Mouse (Mus musculus) CH12.LX (cell line): ENCODE measurements around the gene Gm20517. TPM values are rescaled to one million over a fixed set of nuclear protein-coding genes. Genes with fewer than 3 reads are reported as not detected.

Source experiments
- DNase-seq: peaks from one replicate; pipeline ENCODE4 v3.0.0-alpha.2; 2013; ENCODE audit errors: extremely low read depth
- H3K27ac ChIP-seq: 2 replicates; pipeline ENCODE4 v1.5.1; 2012; ENCODE audit warnings: low read depth, mild to moderate bottlenecking, control low read depth, moderate library complexity; ENCODE audit not compliant: insufficient read depth
- H3K27me3 ChIP-seq: replicated peaks from 2 replicates; pipeline ENCODE3; 2012; ENCODE audit warnings: inconsistent platforms
- H3K36me3 ChIP-seq, 2 experiments: replicated peaks in 1 of 2; 2 replicates each; pipeline versions ENCODE3 to v1.6.1; 2012; ENCODE audit warnings: inconsistent platforms in 1 of 2, low read length in 1 of 2, mild to moderate bottlenecking in 1 of 2, mixed read lengths in 1 of 2, moderate library complexity in 1 of 2; ENCODE audit not compliant: control insufficient read depth in 1 of 2, insufficient read depth in 1 of 2
- H3K4me1 ChIP-seq, 2 experiments: 2 replicates each; pipeline ENCODE4 v1.6.1; 2012; ENCODE audit warnings: inconsistent platforms in 1 of 2, moderate library complexity in 1 of 2; ENCODE audit not compliant: insufficient read depth in 2 of 2, control insufficient read depth in 1 of 2
- H3K4me2 ChIP-seq: 2 replicates; pipeline ENCODE4 v1.6.1; 2012; ENCODE audit warnings: low read depth, mild to moderate bottlenecking, control low read depth; ENCODE audit not compliant: poor library complexity, insufficient read depth, severe bottlenecking
- H3K4me3 ChIP-seq, 3 experiments: fragments of 150-350 bp in 1 of 3; sonication (generic) in 1 of 3; replicated peaks in 1 of 3; 2 replicates each; pipeline versions ENCODE3 to v1.5.1; 2011 to 2012; ENCODE audit warnings: low read depth in 2 of 3, low read length in 2 of 3, mild to moderate bottlenecking in 2 of 3, moderate library complexity in 2 of 3, control low read depth in 1 of 3, improper control_type of control experiment in 1 of 3, inconsistent platforms in 1 of 3, mixed read lengths in 1 of 3; ENCODE audit not compliant: poor library complexity in 1 of 3
- H3K79me2 ChIP-seq: replicated peaks from 2 replicates; pipeline ENCODE4 v1.6.1; 2012; ENCODE audit warnings: mild to moderate bottlenecking, moderate library complexity; ENCODE audit not compliant: control insufficient read depth, poor library complexity, insufficient read depth, severe bottlenecking; ENCODE audit errors: extremely low read depth
- H3K9ac ChIP-seq: 2 replicates; pipeline ENCODE4 v1.6.1; 2012; ENCODE audit warnings: low read depth, mild to moderate bottlenecking, control low read depth, moderate library complexity; ENCODE audit not compliant: insufficient read depth
- H3K9me3 ChIP-seq: replicated peaks from 2 replicates; pipeline ENCODE3; 2012; ENCODE audit warnings: low read length, inconsistent platforms, mixed read lengths
- BHLHE40 ChIP-seq: IDR thresholded peaks from 2 replicates; pipeline ENCODE4 v1.6.1; 2011; ENCODE audit warnings: mild to moderate bottlenecking, low read depth, low read length, improper control_type of control experiment
- CHD2 ChIP-seq: IDR thresholded peaks from 2 replicates; pipeline ENCODE4 v1.6.1; 2011; ENCODE audit warnings: low read length, improper control_type of control experiment
- CTCF ChIP-seq, 2 experiments: IDR thresholded peaks in 1 of 2; conservative IDR thresholded peaks in 1 of 2; 2 replicates each; pipeline ENCODE4 v1.5.1; 2011 to 2012; ENCODE audit warnings: low read depth in 2 of 2, low read length in 2 of 2, improper control_type of control experiment in 1 of 2, inconsistent platforms in 1 of 2, mild to moderate bottlenecking in 1 of 2, moderate library complexity in 1 of 2
- E2F4 ChIP-seq: IDR thresholded peaks from 2 replicates; pipeline ENCODE4 v1.6.1; 2011; ENCODE audit warnings: low read depth, low read length, improper control_type of control experiment; ENCODE audit not compliant: insufficient replicate concordance
- EP300 ChIP-seq: IDR thresholded peaks from 2 replicates; pipeline ENCODE4 v1.6.1; 2011; ENCODE audit warnings: low read length, improper control_type of control experiment
- ETS1 ChIP-seq: conservative IDR thresholded peaks from 2 replicates; pipeline ENCODE4 v1.6.1; 2012; ENCODE audit warnings: low read depth, mild to moderate bottlenecking, inconsistent platforms, low read length, improper control_type of control experiment, moderate library complexity
- JUN ChIP-seq: IDR thresholded peaks from 2 replicates; pipeline ENCODE4 v1.6.1; 2011; ENCODE audit warnings: low read depth, mild to moderate bottlenecking, low read length, improper control_type of control experiment, moderate library complexity; ENCODE audit not compliant: insufficient read depth
- MAFK ChIP-seq: IDR thresholded peaks from 2 replicates; pipeline ENCODE4 v1.6.1; 2011; ENCODE audit warnings: low read length, improper control_type of control experiment; ENCODE audit not compliant: insufficient replicate concordance
- MAX ChIP-seq: IDR thresholded peaks from 2 replicates; pipeline ENCODE4 v1.6.1; 2011; ENCODE audit warnings: low read length, improper control_type of control experiment
- MAZ ChIP-seq: IDR thresholded peaks from 2 replicates; pipeline ENCODE4 v1.6.1; 2012; ENCODE audit warnings: low read depth, mild to moderate bottlenecking, inconsistent platforms, low read length, improper control_type of control experiment, moderate library complexity
- MEF2A ChIP-seq: IDR thresholded peaks from 2 replicates; pipeline ENCODE4 v1.6.1; 2014; ENCODE audit warnings: low read depth, mild to moderate bottlenecking, inconsistent platforms, low read length, improper control_type of control experiment, borderline replicate concordance
- MXI1 ChIP-seq: IDR thresholded peaks from 2 replicates; pipeline ENCODE4 v1.6.1; 2011; ENCODE audit warnings: mild to moderate bottlenecking, low read depth, low read length, improper control_type of control experiment
- MYC ChIP-seq: IDR thresholded peaks from 2 replicates; pipeline ENCODE4 v1.6.1; 2011; ENCODE audit warnings: low read depth, mild to moderate bottlenecking, improper control_type of control experiment, low read length
- NELFE ChIP-seq: IDR thresholded peaks from 2 replicates; pipeline ENCODE4 v1.6.1; 2011; ENCODE audit warnings: low read depth, low read length, improper control_type of control experiment
- PAX5 ChIP-seq: IDR thresholded peaks from 2 replicates; pipeline ENCODE4 v1.6.1; 2012; ENCODE audit warnings: low read length, inconsistent platforms, mixed read lengths
- POLR2A ChIP-seq: IDR thresholded peaks from 2 replicates; pipeline ENCODE4 v1.6.1; 2011; ENCODE audit warnings: low read depth, mild to moderate bottlenecking, improper control_type of control experiment, low read length
- POLR2AphosphoS2 ChIP-seq: IDR thresholded peaks from 2 replicates; pipeline ENCODE4 v1.6.1; 2011; ENCODE audit warnings: low read depth, low read length, improper control_type of control experiment
- RCOR1 ChIP-seq: conservative IDR thresholded peaks from 2 replicates; pipeline ENCODE4 v1.6.1; 2012; ENCODE audit warnings: low read depth, mild to moderate bottlenecking, inconsistent platforms, low read length, improper control_type of control experiment
- SIN3A ChIP-seq: IDR thresholded peaks from 2 replicates; pipeline ENCODE4 v1.6.1; 2012; ENCODE audit warnings: low read length, improper control_type of control experiment, inconsistent platforms
- SMC3 ChIP-seq: IDR thresholded peaks from 2 replicates; pipeline ENCODE4 v1.6.1; 2011; ENCODE audit warnings: low read depth, low read length, improper control_type of control experiment
- TCF12 ChIP-seq: IDR thresholded peaks from 2 replicates; pipeline ENCODE4 v1.6.1; 2014; ENCODE audit warnings: low read depth, mild to moderate bottlenecking, inconsistent platforms, low read length, improper control_type of control experiment
- USF2 ChIP-seq: conservative IDR thresholded peaks from 2 replicates; pipeline ENCODE4 v1.6.1; 2011; ENCODE audit warnings: low read depth, low read length, improper control_type of control experiment
- ZC3H11A ChIP-seq: IDR thresholded peaks from 2 replicates; pipeline ENCODE4 v1.6.1; 2012; ENCODE audit warnings: low read depth, mild to moderate bottlenecking, inconsistent platforms, low read length, improper control_type of control experiment
- dilution Hi-C: fragments of 300-500 bp; cut with MboI; formaldehyde crosslinking; loops from 2 replicates; pipeline ENCODE4 v1.14.3; 2020; ENCODE audit warnings: low sequenced_read_pairs; ENCODE audit not compliant: extremely low pct_unique_long_range_greater_than_20kb, extremely low pct_ligation_motif_present
- in situ Hi-C: fragments of 300-500 bp; cut with MboI; formaldehyde crosslinking; loops from 3 replicates; pipeline ENCODE4 v1.14.3; 2019; ENCODE audit warnings: low sequenced_read_pairs, low pct_ligation_motif_present, low pct_unique_long_range_greater_than_20kb, mixed read lengths
- polyA plus RNA-seq: library from polyadenylated mRNA; unstranded; fragments of >175 nt; gene quantifications from 2 replicates; pipeline ENCODE4 v1.2.1, GENCODE M21; 2012; ENCODE audit warnings: low read depth; ENCODE audit not compliant: insufficient read length
- total RNA-seq, 2 experiments: library from RNA; depleted of rRNA; stranded (reverse); fragments of 300-350 nt in 1 of 2; fragments of >200 nt in 1 of 2; gene quantifications; 2 replicates each; pipeline ENCODE4 v1.2.3; 2012 to 2014

Gm20517 gene
- total and polyA plus RNA-seq, 3 experiments = 1.1 to 1.8 (median 1.8) TPM

DNA sequence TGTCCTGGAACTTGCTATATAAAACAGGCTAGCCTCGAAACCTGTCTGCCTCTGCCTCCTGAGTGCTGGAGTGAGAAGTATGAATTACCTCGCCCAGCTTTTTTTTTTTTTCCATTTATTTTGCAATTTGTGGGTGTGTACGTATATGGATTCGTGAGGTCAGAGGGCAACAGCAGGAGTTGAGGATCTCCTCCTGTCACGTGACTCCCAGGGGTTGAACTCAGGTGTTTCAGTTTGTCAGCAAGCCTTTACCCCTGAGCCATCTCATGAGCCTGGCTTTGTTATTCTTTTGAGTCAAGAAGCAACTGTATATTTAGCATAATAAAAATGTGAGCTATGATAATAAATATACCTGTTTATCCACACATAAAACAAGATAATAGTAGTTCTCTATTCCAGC lies 44.3 kb downstream of the Gm20517 start:
- no peak for TF ChIP-seq MYC
- no peak for TF ChIP-seq ETS1
- TF ChIP-seq MEF2A = no peak
- TF ChIP-seq EP300 = no peak
- no peak for TF ChIP-seq POLR2A
- DNase-seq = no peak
- Histone ChIP-seq H3K4me1 (peaks cover 0 to 3% of the 10 kb centered on the region in 2 experiments; a peak in 1 of 4 replicates), H3K79me2 (no peaks in the 10 kb centered on the region), H3K4me2 (no peak overlapping the region), H3K27me3 (no peaks in the 10 kb centered on the region), H3K9ac (no peak overlapping the region), H3K36me3 (peaks cover 0 to 4% of the 10 kb centered on the region in 2 experiments), H3K27ac (no peak overlapping the region), H3K9me3 (no peaks in the 10 kb centered on the region), H3K4me3 (no peak overlapping the region)
- in situ Hi-C loops (no loop called here), dilution Hi-C loops (no loop called here)

DNA sequence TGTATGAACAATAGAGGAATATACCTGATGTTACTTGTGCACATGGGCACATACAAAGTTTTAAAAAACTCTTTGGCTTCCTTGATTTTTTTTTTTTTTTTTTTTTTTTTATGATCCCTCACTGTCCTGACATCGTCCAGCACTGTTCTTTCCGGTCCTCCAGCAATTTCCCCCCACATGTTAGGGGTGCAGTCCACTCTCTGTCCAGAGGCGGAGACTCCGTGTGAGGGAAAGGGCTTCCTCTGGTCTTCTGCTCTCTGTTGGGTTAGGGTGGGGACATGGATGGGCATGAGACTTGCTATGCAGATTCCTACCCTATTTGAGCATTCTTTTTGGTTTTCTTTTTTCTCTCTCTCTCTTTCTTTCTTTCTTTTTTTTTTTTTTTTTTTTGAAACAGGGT lies 46.5 kb downstream of the Gm20517 start:
- Histone ChIP-seq H3K9ac (no peak overlapping the region), H3K9me3 (no peaks in the 10 kb centered on the region), H3K27ac (no peak overlapping the region), H3K79me2 (no peaks in the 10 kb centered on the region), H3K4me2 (no peak overlapping the region), H3K27me3 (no peaks in the 10 kb centered on the region), H3K4me3 (no peak overlapping the region), H3K36me3 (peaks cover 0 to 4% of the 10 kb centered on the region in 2 experiments), H3K4me1 (peaks cover 0 to 3% of the 10 kb centered on the region in 2 experiments; a peak in 1 of 4 replicates)
- dilution Hi-C loops = no loop called here
- no peak for DNase-seq
- TF ChIP-seq JUN (no peak), TCF12 (no peak), POLR2A (no peak), POLR2AphosphoS2 (no peak)
- in situ Hi-C loops = no loop called here

DNA sequence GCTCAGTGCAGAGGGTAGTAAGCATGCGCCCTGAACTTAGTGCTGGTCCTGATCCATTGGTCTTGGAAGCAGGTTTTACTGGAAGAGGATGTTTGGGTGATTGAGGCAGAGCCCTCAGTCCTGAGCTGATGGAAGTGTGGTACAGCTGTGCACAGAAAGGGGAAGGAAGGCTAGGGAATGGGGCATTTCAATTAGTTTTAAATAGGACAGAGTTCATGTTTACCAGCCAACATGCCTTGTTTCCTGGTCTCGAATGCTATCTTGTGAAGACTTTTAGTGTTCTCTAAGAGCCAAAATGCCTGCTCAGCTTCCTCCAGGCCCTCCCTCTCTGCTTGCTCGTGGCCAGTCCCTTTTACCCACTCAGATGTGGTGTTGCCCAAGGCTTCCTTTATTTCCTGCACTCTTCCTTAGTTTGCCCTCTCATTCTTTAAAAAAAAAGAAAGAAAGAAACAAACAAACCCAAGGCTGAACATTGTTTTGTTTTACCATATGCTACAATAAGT lies 47.4 kb downstream of the Gm20517 start:
- H3K79me2 ChIP-seq = no peaks in the 10 kb centered on the region
- H3K9me3 ChIP-seq = no peaks in the 10 kb centered on the region
- dilution Hi-C loops = no loop called here
- H3K9ac ChIP-seq = no peak overlapping the region
- in situ Hi-C loops = no loop called here
- H3K4me2 ChIP-seq = no peak overlapping the region
- H3K36me3 ChIP-seq = no peaks in the 10 kb centered on the region
- H3K4me1 ChIP-seq = peaks cover 0 to 3% of the 10 kb centered on the region in 2 experiments; a peak in 1 of 4 replicates
- H3K27ac ChIP-seq = no peak overlapping the region
- no peaks in the 10 kb centered on the region for H3K27me3 ChIP-seq
- no peak for TF ChIP-seq EP300
- no peak for TF ChIP-seq MXI1
- no peak for TF ChIP-seq RCOR1
- no peak for TF ChIP-seq USF2
- no peak for TF ChIP-seq MAZ
- no peak for TF ChIP-seq CHD2
- no peak for TF ChIP-seq PAX5
- no peak for TF ChIP-seq NELFE
- no peak for TF ChIP-seq MEF2A
- TF ChIP-seq CTCF (conservative IDR thresholded peaks at IDR 0.05 in 1 of 2, IDR thresholded peaks at IDR 0.05 in 1 of 2; ENCODE audit: low read depth in 2 of 2, low read length in 2 of 2) = no peak
- TF ChIP-seq E2F4 = no peak
- no peak for TF ChIP-seq ZC3H11A
- TF ChIP-seq SMC3 = no peak
- no peak for TF ChIP-seq SIN3A
- TF ChIP-seq POLR2AphosphoS2 = no peak
- no peak for TF ChIP-seq BHLHE40
- TF ChIP-seq POLR2A = no peak
- TF ChIP-seq MAFK = no peak
- no peak for TF ChIP-seq MAX
- no peak for DNase-seq
- H3K4me3 ChIP-seq = no peak overlapping the region
